Mouse (Mus musculus) skeletal muscle tissue, postnatal 0 days (tissue): ENCODE results near the gene Syt13. TPM values are rescaled to one million over a fixed set of nuclear protein-coding genes. Genes with fewer than 3 reads are reported as not detected.

ENCODE experiments used
- polyA plus RNA-seq: library from polyadenylated mRNA; unstranded; fragments of >200 nt; fragmentation: Nextera tagmentation; extraction: Ambion mirVana; gene quantifications from 2 replicates; pipeline ENCODE4 v1.2.1, GENCODE M21; 2015

The Syt13 gene
- polyA plus RNA-seq: 1.6 and 2.5 TPM in 2 replicates

GRCm38 (mm10) chr2:92914933-92915553, at the start of gene Syt13:
Syt13 (plus strand) TSS chr2:92915098.

Other genes with a start within 250 kb of the Syt13 start
- gene Prdm11, start 131.1 kb downstream of the Syt13 start, polyA plus RNA-seq: 1.8 and 1.9 TPM in 2 replicates